ENCODE assay signal across 19 mouse cellular contexts in the genomic region with DNA sequence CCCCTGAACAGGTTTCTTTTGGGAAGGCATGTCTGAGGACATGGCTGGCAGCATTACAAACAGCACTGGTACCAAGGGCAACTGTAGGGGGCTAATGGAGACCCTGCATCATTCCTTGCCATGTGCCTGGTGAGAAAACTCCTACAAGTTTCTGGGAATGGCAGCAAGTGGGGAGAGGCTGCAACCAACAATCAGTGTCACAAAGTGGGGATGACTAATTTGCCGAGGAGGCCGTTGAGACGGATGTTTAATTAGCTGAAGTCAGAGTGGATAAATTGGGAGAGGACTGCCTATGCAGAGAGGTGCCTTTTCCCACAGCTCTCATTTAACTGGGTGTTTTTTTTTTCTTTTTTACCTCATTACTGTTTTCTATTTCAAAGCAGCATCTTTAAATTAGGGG.
DNase-seq lines count a peak whose midpoint lies in the region; ATAC-seq and TF ChIP-seq lines count a peak whose summit lies in the region.
"Had no signal": no experiment of that assay in that cellular context is flagged by ENCODE, and none has a peak within 500 bp of the region (broad histone marks: within the 10 kb centered on the region; RNA-seq: fewer than 3 reads in every experiment).

No protein-coding gene starts in this region.

- no peaks in the 10 kb centered on the region for H3K9me3 ChIP-seq in lung, embryonic 14.5 days (ENCODE audit: low read depth, low read length)
- H3K9me3 ChIP-seq: embryonic facial prominence, embryonic 10.5 days; heart, embryonic 15.5 days; hindbrain, embryonic 10.5 days; intestine, embryonic 15.5 days had no signal

- no peaks in the 10 kb centered on the region for H3K36me3 ChIP-seq in lung, embryonic 14.5 days (ENCODE audit: insufficient read depth)
- H3K36me3 ChIP-seq: embryonic facial prominence, embryonic 10.5 days; heart, embryonic 15.5 days; hindbrain, embryonic 10.5 days; intestine, embryonic 15.5 days had no signal

- intact Hi-C loops in gastrocnemius, postnatal 14 days (cut with DNase I; ENCODE audit: low total_unique reads): no loop called here

- H3K27ac ChIP-seq in lung, embryonic 14.5 days (ENCODE audit: low read depth): peak overlapping the region; percentile 59
- H3K27ac ChIP-seq: embryonic facial prominence, embryonic 10.5 days; heart, adult 2 months; heart, embryonic 15.5 days; hindbrain, embryonic 10.5 days; intestine, embryonic 15.5 days had no signal

- no peak overlapping the region for H3K4me2 ChIP-seq in lung, embryonic 14.5 days
- H3K4me2 ChIP-seq: heart, embryonic 11.5 days; heart, embryonic 15.5 days; intestine, embryonic 15.5 days had no signal

- H3K4me1 ChIP-seq in lung, embryonic 14.5 days (ENCODE audit: insufficient read depth): 0 out of 2 replicates have a peak, but pooled peaks cover 7% of the 10 kb centered on the region
- H3K4me1 ChIP-seq: heart, embryonic 15.5 days; hindbrain, embryonic 10.5 days; intestine, embryonic 15.5 days had no signal

- no peak overlapping the region for H3K9ac ChIP-seq in lung, embryonic 14.5 days
- H3K9ac ChIP-seq: forebrain, postnatal 0 days; heart, embryonic 15.5 days; intestine, embryonic 15.5 days had no signal

- TF ChIP-seq CTCF in lung, embryonic 14.5 days (IDR thresholded peaks at IDR 0.05; ENCODE audit: low read depth): no peak

- H3K27me3 ChIP-seq in lung, embryonic 14.5 days (ENCODE audit: insufficient read depth, low read length): no peaks in the 10 kb centered on the region
- H3K27me3 ChIP-seq: CH12.LX; heart, embryonic 15.5 days; intestine, embryonic 15.5 days; Patski had no signal

- WGBS in lung, embryonic 14.5 days: 46% methylated on average over 3 of the region's 3 CpGs

- no peak overlapping the region for H3K4me3 ChIP-seq in lung, embryonic 14.5 days (ENCODE audit: low read depth, low read length)
- H3K4me3 ChIP-seq: embryonic facial prominence, embryonic 10.5 days; heart, adult 2 months; heart, embryonic 15.5 days; hindbrain, embryonic 10.5 days; intestine, embryonic 15.5 days had no signal

- peak; percentile 48; the same call in 1 of the 2 replicates for ATAC-seq in frontal cortex, adult (ENCODE audit: low TSS enrichment)
- ATAC-seq in lung, embryonic 14.5 days (ENCODE audit: insufficient read depth): no peak
- ATAC-seq: activated CD4-positive, CD25-positive, alpha-beta regulatory T cell, adult 4 months; forebrain, postnatal 0 days; intestine, embryonic 15.5 days had no signal

- DNase-seq in frontal cortex, postnatal 14 days (ENCODE audit: low spot score in 2 of 2): no peak
- DNase-seq in lung, embryonic 14.5 days: no peak
- no peak for DNase-seq in lung, postnatal 36 days
- DNase-seq in right cerebral cortex, adult 18-20 months: peak; percentile 27
- no peak for DNase-seq in right cerebral cortex, postnatal 4 days
- no peak for DNase-seq in gastrocnemius, postnatal 14 days
- DNase-seq: adrenal gland, postnatal 14 days; cerebellum, adult 2 months; forebrain, postnatal 0 days; heart, adult 2 months had no signal
